Mouse (Mus musculus): ENCODE measurements around the gene Gm49373.

DNA sequence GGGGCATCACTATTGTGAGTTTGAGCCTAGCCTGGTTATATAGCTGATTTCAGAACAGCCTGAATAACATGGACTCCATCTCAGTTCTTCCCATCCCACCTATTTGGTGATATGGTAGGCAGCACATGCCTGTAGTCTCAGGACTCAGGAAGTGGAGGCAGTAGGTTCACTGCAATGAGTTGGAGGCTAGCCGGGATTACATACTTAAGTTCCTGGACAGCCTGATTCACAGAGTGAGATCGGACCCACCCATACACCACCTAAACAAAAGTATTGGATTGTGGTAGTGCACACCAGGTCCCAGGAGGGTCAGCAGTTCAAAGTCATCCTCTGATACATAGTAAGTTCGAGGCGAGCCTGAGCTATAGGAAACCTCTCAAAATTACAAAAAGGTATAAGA is 255 bp downstream of the Gm49373 start:
- TF ChIP-seq POLR2A (IDR thresholded peaks at IDR 0.05; ENCODE audit: insufficient read depth, low read depth, low read length) (no peak), CTCF (IDR thresholded peaks at IDR 0.05) (no peak)

All from heart, adult 2 months (tissue).